Mouse (Mus musculus) forebrain, embryonic 12.5 days (tissue): ENCODE data around the gene Nin. TPM values are rescaled to one million over a fixed set of nuclear protein-coding genes. Genes with fewer than 3 reads are reported as not detected.

Experiments used
- ATAC-seq: fragments of 200-750 bp; cut with Nextera tagmentation; 2 replicates; pipeline ENCODE4 v1.8.0; 2017; ENCODE audit warnings: moderate TSS enrichment; ENCODE audit not compliant: low FRiP score
- H3K27ac ChIP-seq: fragments of 300-500 bp; sonication (generic); 2 replicates; pipeline ENCODE4 v1.5.1; 2016; ENCODE audit warnings: mild to moderate bottlenecking
- H3K27me3 ChIP-seq: fragments of 300-500 bp; sonication (generic); 2 replicates; pipeline ENCODE4 v1.6.1; 2016; ENCODE audit warnings: mild to moderate bottlenecking
- H3K36me3 ChIP-seq: fragments of 300-500 bp; sonication (generic); replicated peaks from 2 replicates; pipeline ENCODE4 v1.6.1; 2016; ENCODE audit warnings: mild to moderate bottlenecking
- H3K4me1 ChIP-seq: fragments of 300-500 bp; sonication (generic); 2 replicates; pipeline ENCODE4 v1.6.1; 2016
- H3K4me2 ChIP-seq: fragments of 300-500 bp; sonication (generic); 2 replicates; pipeline ENCODE4 v1.6.1; 2016; ENCODE audit warnings: mild to moderate bottlenecking, moderate library complexity
- H3K4me3 ChIP-seq: fragments of 300-500 bp; sonication (generic); replicated peaks from 2 replicates; pipeline ENCODE4 v1.5.1; 2016; ENCODE audit warnings: mild to moderate bottlenecking
- H3K9ac ChIP-seq: fragments of 300-500 bp; sonication (generic); 2 replicates; pipeline ENCODE4 v1.6.1; 2016; ENCODE audit warnings: mild to moderate bottlenecking
- H3K9me3 ChIP-seq: fragments of 300-500 bp; sonication (generic); 2 replicates; pipeline ENCODE4 v1.6.1; 2016
- WGBS: fragments of 180-500 bp; shearing (Covaris S2); methylation state at CpG from one replicate; pipeline ENCODE4 v1.1.7; 2016; 5-methylcytosine and 5-hydroxymethylcytosine counted together
- polyA plus RNA-seq: library from polyadenylated mRNA; unstranded; fragments of >200 nt; fragmentation: Nextera tagmentation; extraction: Ambion mirVana; gene quantifications from 2 replicates; pipeline ENCODE4 v1.2.1, GENCODE M21; 2016

Nin gene
- polyA plus RNA-seq, 1 experiment from 2014 or later: 15.5 TPM

DNA sequence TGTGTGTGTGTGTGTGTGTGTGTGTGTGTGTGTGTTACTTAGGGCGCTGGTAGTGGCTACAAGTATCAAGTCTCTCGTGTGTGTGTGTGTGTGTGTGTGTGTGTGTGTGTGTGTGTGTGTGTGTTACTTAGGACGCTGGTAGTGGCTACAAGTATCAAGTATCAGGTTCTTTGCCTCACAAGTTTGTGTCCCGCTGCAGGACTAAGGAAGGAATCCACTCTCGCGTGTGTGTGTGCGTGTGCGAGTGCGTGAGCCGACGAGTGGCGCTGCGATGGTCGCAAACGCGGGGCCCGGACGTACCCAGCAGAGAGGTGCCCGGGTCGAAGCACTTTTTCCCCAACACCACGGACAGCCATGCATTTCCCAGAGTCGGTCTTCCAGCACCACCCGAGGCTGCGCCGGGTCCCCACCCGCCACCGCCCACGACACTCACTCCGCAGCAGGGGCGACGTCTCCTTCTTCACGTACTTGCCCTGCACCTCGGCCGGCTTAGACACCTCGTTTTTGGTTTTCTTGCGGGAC, 127.2 kb downstream of the Nin start:
- H3K36me3 ChIP-seq: peaks cover 26% of the 10 kb centered on the region
- H3K4me1 ChIP-seq: peaks cover 13% of the 10 kb centered on the region
- H3K9me3 ChIP-seq: no peaks in the 10 kb centered on the region
- H3K4me2 ChIP-seq: peak overlapping the region; percentile 75
- H3K27me3 ChIP-seq: 0 out of 2 replicates have a peak, but pooled peaks cover 2% of the 10 kb centered on the region
- H3K27ac ChIP-seq: peak overlapping the region; percentile 87
- peak overlapping the region; percentile 95 for H3K9ac ChIP-seq
- under 1% methylated on average over 36 of the region's 36 CpGs for WGBS
- H3K4me3 ChIP-seq: peak overlapping the region; percentile 90
- peak; percentile 54 for ATAC-seq

- peaks cover 32% of the 10 kb centered on the region for H3K36me3 ChIP-seq
- peaks cover 13% of the 10 kb centered on the region for H3K4me1 ChIP-seq
- no peak overlapping the region for H3K27ac ChIP-seq
- no peak for ATAC-seq
- 43% methylated on average over 4 of the region's 4 CpGs for WGBS
- H3K4me3 ChIP-seq: peak overlapping the region; percentile 90
- H3K27me3 ChIP-seq: 0 out of 2 replicates have a peak, but pooled peaks cover 2% of the 10 kb centered on the region
- H3K9me3 ChIP-seq: no peaks in the 10 kb centered on the region
- peak overlapping the region; percentile 75 for H3K4me2 ChIP-seq
- peak overlapping the region; percentile 95; the same call in 1 of the 2 replicates for H3K9ac ChIP-seq
These were observed 128.0 kb downstream of the Nin start for GRCm38 (mm10) chr12:69985546-69985945.

DNA sequence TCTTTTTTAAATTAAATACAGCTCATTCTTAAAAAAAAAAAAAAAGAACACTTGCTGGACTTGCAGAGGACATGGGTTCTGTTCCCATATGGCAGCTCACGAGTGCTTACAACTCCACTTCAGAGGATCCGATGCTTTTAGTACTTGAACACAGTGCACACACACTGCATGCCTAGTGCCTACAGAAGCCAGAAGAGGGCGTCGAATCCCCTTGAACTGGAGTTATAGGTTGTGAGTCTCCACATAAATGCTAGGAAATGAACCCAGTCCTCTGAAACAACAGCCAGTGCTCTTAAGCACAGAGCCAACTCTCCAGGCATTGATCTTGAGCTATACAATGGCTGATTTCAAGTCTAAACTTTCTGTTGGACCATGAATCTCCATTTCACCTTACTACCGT, 130.6 kb downstream of the Nin start:
- H3K27ac ChIP-seq: no peak overlapping the region
- peaks cover 44% of the 10 kb centered on the region for H3K36me3 ChIP-seq
- H3K4me2 ChIP-seq: no peak overlapping the region
- H3K27me3 ChIP-seq: no peaks in the 10 kb centered on the region
- H3K4me1 ChIP-seq: peaks cover 13% of the 10 kb centered on the region
- H3K9ac ChIP-seq: no peak overlapping the region
- no peaks in the 10 kb centered on the region for H3K9me3 ChIP-seq
- ATAC-seq: no peak
- no peak overlapping the region for H3K4me3 ChIP-seq
- 67% methylated on average over 5 of the region's 5 CpGs for WGBS

- H3K4me1 ChIP-seq: peaks cover 7% of the 10 kb centered on the region
- H3K27me3 ChIP-seq: no peaks in the 10 kb centered on the region
- 83% methylated on average over 9 of the region's 9 CpGs for WGBS
- H3K4me2 ChIP-seq: no peak overlapping the region
- no peak overlapping the region for H3K4me3 ChIP-seq
- H3K9me3 ChIP-seq: no peaks in the 10 kb centered on the region
- peaks cover 35% of the 10 kb centered on the region for H3K36me3 ChIP-seq
- H3K9ac ChIP-seq: no peak overlapping the region
- no peak for ATAC-seq
- no peak overlapping the region for H3K27ac ChIP-seq
These were observed 136.0 kb downstream of the Nin start for GRCm38 (mm10) chr12:69977376-69977998.

DNA sequence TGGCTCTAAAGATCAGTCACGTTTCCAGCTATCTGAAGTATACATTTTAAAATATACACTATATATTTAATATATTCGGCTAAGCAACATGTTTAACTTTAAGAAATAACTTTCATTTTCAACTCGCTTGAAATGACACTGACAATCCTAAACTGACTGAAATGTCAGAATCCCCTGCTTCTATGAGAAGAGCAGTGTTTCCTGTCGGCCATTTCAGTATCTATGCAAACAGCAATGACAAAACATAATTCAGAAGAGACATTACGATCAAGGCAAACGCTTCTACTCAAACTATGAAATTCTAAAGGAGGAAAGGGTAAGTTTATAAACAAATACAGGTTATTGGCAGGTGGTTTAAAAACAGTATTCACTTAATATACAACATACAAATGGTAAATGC, 136.8 kb downstream of the Nin start:
- Histone ChIP-seq H3K9ac (no peak overlapping the region), H3K27me3 (no peaks in the 10 kb centered on the region), H3K9me3 (no peaks in the 10 kb centered on the region), H3K4me2 (no peak overlapping the region), H3K36me3 (peaks cover 35% of the 10 kb centered on the region), H3K4me3 (no peak overlapping the region), H3K4me1 (peaks cover 7% of the 10 kb centered on the region), H3K27ac (no peak overlapping the region)
- WGBS: 90% methylated on average over 6 of the region's 6 CpGs
- ATAC-seq: no peak

DNA sequence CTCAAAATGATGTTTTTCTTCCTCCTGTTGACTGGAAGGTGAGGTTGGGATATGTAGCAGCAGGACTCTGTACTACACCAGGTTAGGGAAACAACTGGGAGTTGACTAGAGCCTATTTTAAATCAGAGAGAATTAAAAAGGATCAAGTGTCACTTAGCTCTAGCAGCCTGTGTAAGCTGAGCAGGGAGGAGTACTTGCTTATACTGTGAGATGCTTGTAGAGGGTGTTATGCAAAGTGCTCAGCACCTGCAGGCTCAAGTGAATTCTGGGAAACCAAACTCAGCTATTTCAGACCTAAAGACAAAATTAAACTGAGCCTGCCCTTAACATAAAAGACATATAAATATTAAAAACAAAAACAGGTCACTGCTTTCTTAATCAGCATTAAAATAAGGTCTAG, 139.9 kb downstream of the Nin start:
- no peak overlapping the region for H3K4me2 ChIP-seq
- H3K4me1 ChIP-seq: peaks cover 7% of the 10 kb centered on the region
- no peak overlapping the region for H3K4me3 ChIP-seq
- H3K9me3 ChIP-seq: no peaks in the 10 kb centered on the region
- no peak overlapping the region for H3K27ac ChIP-seq
- H3K27me3 ChIP-seq: no peaks in the 10 kb centered on the region
- no peak for ATAC-seq
- H3K9ac ChIP-seq: no peak overlapping the region
- H3K36me3 ChIP-seq: peaks cover 44% of the 10 kb centered on the region

DNA sequence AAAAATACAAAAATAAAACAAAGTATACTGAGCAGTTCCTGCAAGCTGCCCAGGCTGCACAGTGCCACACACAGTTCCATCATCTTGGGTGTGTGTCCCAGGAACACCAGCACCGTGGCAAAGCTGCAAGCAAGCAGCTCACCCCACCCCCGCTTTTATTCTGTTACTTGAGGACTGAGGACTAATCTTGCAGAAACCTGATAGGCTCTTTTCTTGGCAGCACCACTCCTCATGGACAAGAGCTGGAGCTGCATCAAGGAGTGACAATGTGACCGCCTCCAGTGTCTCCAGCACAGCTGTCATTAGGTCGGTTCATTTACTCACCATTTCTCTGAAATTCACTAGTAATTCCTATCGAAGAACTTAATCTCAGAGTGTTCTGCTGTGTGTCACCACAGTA, 145.4 kb downstream of the Nin start:
- Histone ChIP-seq H3K36me3 (peaks cover 72% of the 10 kb centered on the region), H3K27ac (no peak overlapping the region), H3K27me3 (no peaks in the 10 kb centered on the region), H3K4me1 (no peaks in the 10 kb centered on the region), H3K4me3 (no peak overlapping the region), H3K9me3 (no peaks in the 10 kb centered on the region), H3K9ac (no peak overlapping the region), H3K4me2 (no peak overlapping the region)
- no peak for ATAC-seq
- WGBS: 68% methylated on average over 5 of the region's 5 CpGs

GRCm38 (mm10) chr12:69967112-69967511, 146.4 kb downstream of the Nin start:
- H3K27ac ChIP-seq: no peak overlapping the region
- H3K36me3 ChIP-seq: peaks cover 79% of the 10 kb centered on the region
- no peaks in the 10 kb centered on the region for H3K9me3 ChIP-seq
- H3K4me3 ChIP-seq: no peak overlapping the region
- no peaks in the 10 kb centered on the region for H3K4me1 ChIP-seq
- 90% methylated on average over 6 of the region's 6 CpGs for WGBS
- H3K9ac ChIP-seq: no peak overlapping the region
- no peaks in the 10 kb centered on the region for H3K27me3 ChIP-seq
- no peak for ATAC-seq
- no peak overlapping the region for H3K4me2 ChIP-seq

- Histone ChIP-seq H3K4me2 (no peak overlapping the region), H3K27me3 (no peaks in the 10 kb centered on the region), H3K9me3 (no peaks in the 10 kb centered on the region), H3K36me3 (peaks cover 78% of the 10 kb centered on the region), H3K27ac (no peak overlapping the region), H3K4me1 (no peaks in the 10 kb centered on the region), H3K4me3 (no peak overlapping the region), H3K9ac (no peak overlapping the region)
- no peak for ATAC-seq
- WGBS: 93% methylated on average over 5 of the region's 5 CpGs
These were observed 147.4 kb downstream of the Nin start for GRCm38 (mm10) chr12:69966071-69966470.

GRCm38 (mm10) chr12:69965644-69966043, 147.9 kb downstream of the Nin start:
- H3K27me3 ChIP-seq: no peaks in the 10 kb centered on the region
- no peak overlapping the region for H3K4me2 ChIP-seq
- no peaks in the 10 kb centered on the region for H3K4me1 ChIP-seq
- 85% methylated on average over 3 of the region's 3 CpGs for WGBS
- peaks cover 77% of the 10 kb centered on the region for H3K36me3 ChIP-seq
- no peak overlapping the region for H3K27ac ChIP-seq
- H3K9ac ChIP-seq: no peak overlapping the region
- ATAC-seq: no peak
- no peaks in the 10 kb centered on the region for H3K9me3 ChIP-seq
- H3K4me3 ChIP-seq: no peak overlapping the region

DNA sequence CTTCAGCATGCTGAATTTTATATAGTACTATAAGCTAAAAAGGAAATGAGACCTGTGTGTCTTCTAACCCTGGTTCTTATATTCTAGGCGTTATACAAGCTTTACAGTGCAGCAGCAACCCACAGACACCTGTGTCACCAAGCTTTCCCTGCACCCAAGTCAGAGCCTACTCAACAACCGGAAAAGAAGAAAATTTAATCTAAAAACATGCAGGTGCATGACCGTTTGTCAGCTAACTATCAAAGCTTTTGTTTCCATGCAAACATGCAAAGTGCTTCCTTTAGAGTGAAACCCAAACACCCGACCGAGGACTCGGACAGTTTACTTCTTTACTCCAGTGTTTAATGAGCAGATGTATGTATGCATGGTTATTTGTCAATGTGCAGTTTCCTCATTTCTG, 150.4 kb downstream of the Nin start:
- no peak overlapping the region for H3K4me2 ChIP-seq
- H3K36me3 ChIP-seq: peaks cover 72% of the 10 kb centered on the region
- no peaks in the 10 kb centered on the region for H3K27me3 ChIP-seq

GRCm38 (mm10) chr12:69962468-69962867, 151.0 kb downstream of the Nin start:
- no peak for ATAC-seq
- Histone ChIP-seq H3K36me3 (peaks cover 71% of the 10 kb centered on the region), H3K9ac (no peak overlapping the region), H3K4me1 (no peaks in the 10 kb centered on the region), H3K9me3 (no peaks in the 10 kb centered on the region), H3K27me3 (no peaks in the 10 kb centered on the region), H3K4me3 (no peak overlapping the region), H3K27ac (no peak overlapping the region), H3K4me2 (no peak overlapping the region)
- WGBS: 67% methylated on average over 4 of the region's 4 CpGs

More for the DNA sequence above, 150.4 kb downstream of the Nin start:
- H3K4me1 ChIP-seq: no peaks in the 10 kb centered on the region
- H3K9me3 ChIP-seq: no peaks in the 10 kb centered on the region
- ATAC-seq: no peak
- no peak overlapping the region for H3K27ac ChIP-seq
- no peak overlapping the region for H3K4me3 ChIP-seq
- WGBS: 85% methylated on average over 6 of the region's 6 CpGs
- H3K9ac ChIP-seq: no peak overlapping the region
